ENCODE assay signal across 22 mouse cellular contexts in genomic region chr8:10713515-10714042, GRCm38 (mm10).
"Had no signal": no experiment of that assay in that cellular context is flagged by ENCODE, and none has a peak within 500 bp of the region (broad histone marks: within the 10 kb centered on the region; RNA-seq: fewer than 3 reads in every experiment).

No protein-coding gene starts in this region.

- H3K4me1 ChIP-seq: liver, embryonic 12.5 days; liver, embryonic 15.5 days; megakaryocyte, embryonic 14.5 days; stomach, embryonic 15.5 days had no signal

- H3K4me2 ChIP-seq: limb, embryonic 13.5 days; liver, embryonic 12.5 days; liver, embryonic 15.5 days; lung, embryonic 15.5 days; midbrain, embryonic 15.5 days; neural tube, embryonic 12.5 days; neural tube, embryonic 15.5 days; stomach, embryonic 15.5 days had no signal

- ATAC-seq: liver, embryonic 12.5 days; midbrain, embryonic 15.5 days had no signal

- H3K4me3 ChIP-seq: layer of hippocampus, adult 2 months; limb, embryonic 10.5 days; limb, embryonic 13.5 days; liver, embryonic 12.5 days; liver, embryonic 15.5 days; lung, embryonic 15.5 days; megakaryocyte, embryonic 14.5 days; midbrain, embryonic 10.5 days; midbrain, embryonic 15.5 days; neural tube, embryonic 12.5 days; neural tube, embryonic 15.5 days; stomach, embryonic 15.5 days had no signal

- H3K27me3 ChIP-seq: liver, embryonic 15.5 days; lung, embryonic 15.5 days; midbrain, embryonic 15.5 days; neural tube, embryonic 12.5 days; neural tube, embryonic 15.5 days; stomach, embryonic 15.5 days had no signal

- DNase-seq: kidney, postnatal 25 days; layer of hippocampus, adult 9-11 months; liver; lung, adult 18-20 months; lung, postnatal 10 days; lung, postnatal 36 days; right cerebral cortex, postnatal 25 days; spleen, adult 18-20 months; thymus, postnatal 25 days had no signal

- H3K27ac ChIP-seq: kidney, postnatal 0 days; layer of hippocampus, adult 2 months; limb, embryonic 10.5 days; limb, embryonic 13.5 days; liver, embryonic 12.5 days; liver, embryonic 15.5 days; lung, embryonic 15.5 days; midbrain, embryonic 15.5 days; neural tube, embryonic 12.5 days; neural tube, embryonic 15.5 days; stomach, embryonic 15.5 days had no signal

- H3K9ac ChIP-seq: limb, embryonic 13.5 days; liver, embryonic 12.5 days; liver, embryonic 15.5 days; lung, embryonic 15.5 days; midbrain, embryonic 15.5 days; neural tube, embryonic 12.5 days; neural tube, embryonic 15.5 days; stomach, embryonic 15.5 days had no signal

- H3K36me3 ChIP-seq: limb, embryonic 10.5 days; limb, embryonic 13.5 days; liver, embryonic 12.5 days; liver, embryonic 15.5 days; lung, embryonic 15.5 days; midbrain, embryonic 10.5 days; midbrain, embryonic 15.5 days; neural tube, embryonic 12.5 days; neural tube, embryonic 15.5 days; stomach, embryonic 15.5 days had no signal

- H3K9me3 ChIP-seq: limb, embryonic 10.5 days; limb, embryonic 13.5 days; liver, embryonic 12.5 days; liver, embryonic 15.5 days; lung, embryonic 15.5 days; midbrain, embryonic 10.5 days; midbrain, embryonic 15.5 days; neural tube, embryonic 12.5 days; neural tube, embryonic 15.5 days; stomach, embryonic 15.5 days had no signal
